Mouse (Mus musculus) bone marrow macrophage, adult 2 months (primary cell): Measurements from ENCODE around the gene Ifna12.

Experiments
- CTCF ChIP-seq: IDR thresholded peaks from 2 replicates; pipeline ENCODE4 v1.5.1; 2012; ENCODE audit warnings: low read depth, mild to moderate bottlenecking, low read length, moderate library complexity
- POLR2A ChIP-seq: IDR thresholded peaks from 2 replicates; pipeline ENCODE4 v1.6.1; 2012; ENCODE audit warnings: mild to moderate bottlenecking, low read depth, low read length, borderline replicate concordance

DNA sequence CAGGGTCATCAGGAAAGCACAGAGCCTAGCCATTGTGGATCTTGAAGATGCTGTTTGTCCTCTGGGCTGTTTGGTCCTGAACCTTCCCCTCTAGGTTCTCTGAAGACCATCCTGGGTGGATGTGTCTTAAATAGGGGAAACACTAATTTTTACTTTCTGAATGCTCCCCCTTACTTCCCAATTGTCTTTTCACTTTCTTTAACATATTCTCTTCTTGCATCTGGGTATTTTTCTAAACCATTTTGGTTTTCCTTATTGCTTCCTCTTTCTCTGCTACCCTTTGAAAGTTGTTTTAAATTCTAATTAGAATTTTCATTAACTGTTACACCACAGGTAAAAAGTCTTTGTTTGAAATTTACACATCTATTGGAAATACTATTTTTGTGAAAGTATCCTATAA is at the start of gene Ifna12:
- TF ChIP-seq POLR2A: no peak
- TF ChIP-seq CTCF: no peak
